Mouse (Mus musculus): ENCODE data around the gene Olfr33. TPM values are rescaled to one million over a fixed set of nuclear protein-coding genes. Genes with fewer than 3 reads are reported as not detected.

Gene Olfr33
- not detected for polyA plus RNA-seq (2015; fragmentation: Illumina TruSeq; extraction: RNeasy Lipid Tissue Mini Kit (QIAGEN cat#74804); ENCODE audit: insufficient read depth, low read depth, low replicate concordance)

GRCm38 (mm10) chr7:102718970-102719369, at the start of gene Olfr33:
Gene Olfr33, minus strand, starts transcription at chr7:102719070.

GRCm38 (mm10) chr7:102759266-102759665, 40.4 kb upstream of the Olfr33 start, which contains the start of the genes Olfr560 and Olfr78:
Gene Olfr560, minus strand, starts transcription at chr7:102759366.
Gene Olfr78, minus strand, starts transcription at chr7:102759471.

GRCm38 (mm10) chr7:102727391-102727790, 8.5 kb upstream of the Olfr33 start, which contains the start of gene Olfr559:
Gene Olfr559, minus strand, starts transcription at chr7:102727491.

GRCm38 (mm10) chr7:102701915-102702314, 17.0 kb downstream of the Olfr33 start, which contains the start of gene Olfr558:
Gene Olfr558, plus strand, starts transcription at chr7:102702215.

GRCm38 (mm10) chr7:102695358-102696125, 23.3 kb downstream of the Olfr33 start, which contains the start of gene Olfr557:
Gene Olfr557, plus strand, starts transcription at chr7:102695910.

GRCm38 (mm10) chr7:102686944-102687501, 31.8 kb downstream of the Olfr33 start, which contains the start of gene Trim68:
Gene Trim68, minus strand, starts transcription at chr7:102687327.

GRCm38 (mm10) chr7:102664599-102664998, 54.3 kb downstream of the Olfr33 start, which contains the start of gene Olfr556:
Gene Olfr556, plus strand, starts transcription at chr7:102664899.

Other genes starting within 250 kb of the Olfr33 start
- gene Olfr543, start 237.4 kb downstream of the Olfr33 start, polyA plus RNA-seq (2015; fragmentation: Illumina TruSeq; extraction: RNeasy Lipid Tissue Mini Kit (QIAGEN cat#74804); ENCODE audit: insufficient read depth, low read depth, low replicate concordance): not detected
- gene Olfr544, start 230.8 kb downstream of the Olfr33 start, polyA plus RNA-seq (2015; fragmentation: Illumina TruSeq; extraction: RNeasy Lipid Tissue Mini Kit (QIAGEN cat#74804); ENCODE audit: insufficient read depth, low read depth, low replicate concordance): not detected
- gene Olfr545, start 219.5 kb downstream of the Olfr33 start, polyA plus RNA-seq (2015; fragmentation: Illumina TruSeq; extraction: RNeasy Lipid Tissue Mini Kit (QIAGEN cat#74804); ENCODE audit: insufficient read depth, low read depth, low replicate concordance): not detected
- gene Olfr547, start 184.3 kb downstream of the Olfr33 start, polyA plus RNA-seq (2015; fragmentation: Illumina TruSeq; extraction: RNeasy Lipid Tissue Mini Kit (QIAGEN cat#74804); ENCODE audit: insufficient read depth, low read depth, low replicate concordance): not detected
- not detected for gene Olfr548-ps1, start 178.2 kb downstream of the Olfr33 start, polyA plus RNA-seq (2015; fragmentation: Illumina TruSeq; extraction: RNeasy Lipid Tissue Mini Kit (QIAGEN cat#74804); ENCODE audit: insufficient read depth, low read depth, low replicate concordance)
- not detected for gene Olfr549, start 169.2 kb downstream of the Olfr33 start, polyA plus RNA-seq (2015; fragmentation: Illumina TruSeq; extraction: RNeasy Lipid Tissue Mini Kit (QIAGEN cat#74804); ENCODE audit: insufficient read depth, low read depth, low replicate concordance)
- gene Trim21, start 153.6 kb downstream of the Olfr33 start, polyA plus RNA-seq (2015; fragmentation: Illumina TruSeq; extraction: RNeasy Lipid Tissue Mini Kit (QIAGEN cat#74804); ENCODE audit: insufficient read depth, low read depth, low replicate concordance): 3.7 TPM
- gene Olfr550, start 147.6 kb downstream of the Olfr33 start, polyA plus RNA-seq (2015; fragmentation: Illumina TruSeq; extraction: RNeasy Lipid Tissue Mini Kit (QIAGEN cat#74804); ENCODE audit: insufficient read depth, low read depth, low replicate concordance): not detected
- not detected for gene Olfr551, start 127.2 kb downstream of the Olfr33 start, polyA plus RNA-seq (2015; fragmentation: Illumina TruSeq; extraction: RNeasy Lipid Tissue Mini Kit (QIAGEN cat#74804); ENCODE audit: insufficient read depth, low read depth, low replicate concordance)
- gene Olfr552, start 121.3 kb downstream of the Olfr33 start, polyA plus RNA-seq (2015; fragmentation: Illumina TruSeq; extraction: RNeasy Lipid Tissue Mini Kit (QIAGEN cat#74804); ENCODE audit: insufficient read depth, low read depth, low replicate concordance): not detected
- not detected for gene Olfr553, start 100.9 kb downstream of the Olfr33 start, polyA plus RNA-seq (2015; fragmentation: Illumina TruSeq; extraction: RNeasy Lipid Tissue Mini Kit (QIAGEN cat#74804); ENCODE audit: insufficient read depth, low read depth, low replicate concordance)
- not detected for gene Olfr554, start 80.6 kb downstream of the Olfr33 start, polyA plus RNA-seq (2015; fragmentation: Illumina TruSeq; extraction: RNeasy Lipid Tissue Mini Kit (QIAGEN cat#74804); ENCODE audit: insufficient read depth, low read depth, low replicate concordance)
- not detected for gene Olfr555, start 60.2 kb downstream of the Olfr33 start, polyA plus RNA-seq (2015; fragmentation: Illumina TruSeq; extraction: RNeasy Lipid Tissue Mini Kit (QIAGEN cat#74804); ENCODE audit: insufficient read depth, low read depth, low replicate concordance)
- not detected for gene Olfr556, start 54.2 kb downstream of the Olfr33 start, polyA plus RNA-seq (2015; fragmentation: Illumina TruSeq; extraction: RNeasy Lipid Tissue Mini Kit (QIAGEN cat#74804); ENCODE audit: insufficient read depth, low read depth, low replicate concordance)
- gene Trim68, start 31.7 kb downstream of the Olfr33 start, polyA plus RNA-seq (2015; fragmentation: Illumina TruSeq; extraction: RNeasy Lipid Tissue Mini Kit (QIAGEN cat#74804); ENCODE audit: insufficient read depth, low read depth, low replicate concordance): 4.4 TPM
- gene Olfr557, start 23.2 kb downstream of the Olfr33 start, polyA plus RNA-seq (2015; fragmentation: Illumina TruSeq; extraction: RNeasy Lipid Tissue Mini Kit (QIAGEN cat#74804); ENCODE audit: insufficient read depth, low read depth, low replicate concordance): not detected
- 0.44 TPM for gene Olfr558, start 16.9 kb downstream of the Olfr33 start, polyA plus RNA-seq (2015; fragmentation: Illumina TruSeq; extraction: RNeasy Lipid Tissue Mini Kit (QIAGEN cat#74804); ENCODE audit: insufficient read depth, low read depth, low replicate concordance)
- gene Olfr559, start 8.4 kb upstream of the Olfr33 start, polyA plus RNA-seq (2015; fragmentation: Illumina TruSeq; extraction: RNeasy Lipid Tissue Mini Kit (QIAGEN cat#74804); ENCODE audit: insufficient read depth, low read depth, low replicate concordance): not detected
- not detected for gene Olfr560, start 40.3 kb upstream of the Olfr33 start, polyA plus RNA-seq (2015; fragmentation: Illumina TruSeq; extraction: RNeasy Lipid Tissue Mini Kit (QIAGEN cat#74804); ENCODE audit: insufficient read depth, low read depth, low replicate concordance)
- 2.1 TPM for gene Olfr78, start 40.4 kb upstream of the Olfr33 start, polyA plus RNA-seq (2015; fragmentation: Illumina TruSeq; extraction: RNeasy Lipid Tissue Mini Kit (QIAGEN cat#74804); ENCODE audit: insufficient read depth, low read depth, low replicate concordance)
- gene Olfr561, start 52.2 kb upstream of the Olfr33 start, polyA plus RNA-seq (2015; fragmentation: Illumina TruSeq; extraction: RNeasy Lipid Tissue Mini Kit (QIAGEN cat#74804); ENCODE audit: insufficient read depth, low read depth, low replicate concordance): not detected
- not detected for gene Olfr564, start 84.4 kb upstream of the Olfr33 start, polyA plus RNA-seq (2015; fragmentation: Illumina TruSeq; extraction: RNeasy Lipid Tissue Mini Kit (QIAGEN cat#74804); ENCODE audit: insufficient read depth, low read depth, low replicate concordance)
- gene Olfr566, start 139.7 kb upstream of the Olfr33 start, polyA plus RNA-seq (2015; fragmentation: Illumina TruSeq; extraction: RNeasy Lipid Tissue Mini Kit (QIAGEN cat#74804); ENCODE audit: insufficient read depth, low read depth, low replicate concordance): not detected
- gene Olfr568, start 158.1 kb upstream of the Olfr33 start, polyA plus RNA-seq (2015; fragmentation: Illumina TruSeq; extraction: RNeasy Lipid Tissue Mini Kit (QIAGEN cat#74804); ENCODE audit: insufficient read depth, low read depth, low replicate concordance): not detected
- gene Olfr569, start 171.8 kb upstream of the Olfr33 start, polyA plus RNA-seq (2015; fragmentation: Illumina TruSeq; extraction: RNeasy Lipid Tissue Mini Kit (QIAGEN cat#74804); ENCODE audit: insufficient read depth, low read depth, low replicate concordance): not detected
- not detected for gene Olfr570, start 175.5 kb upstream of the Olfr33 start, polyA plus RNA-seq (2015; fragmentation: Illumina TruSeq; extraction: RNeasy Lipid Tissue Mini Kit (QIAGEN cat#74804); ENCODE audit: insufficient read depth, low read depth, low replicate concordance)
- not detected for gene Olfr571, start 198.5 kb upstream of the Olfr33 start, polyA plus RNA-seq (2015; fragmentation: Illumina TruSeq; extraction: RNeasy Lipid Tissue Mini Kit (QIAGEN cat#74804); ENCODE audit: insufficient read depth, low read depth, low replicate concordance)
- not detected for gene Olfr572, start 205.3 kb upstream of the Olfr33 start, polyA plus RNA-seq (2015; fragmentation: Illumina TruSeq; extraction: RNeasy Lipid Tissue Mini Kit (QIAGEN cat#74804); ENCODE audit: insufficient read depth, low read depth, low replicate concordance)
- gene Olfr573-ps1, start 223.5 kb upstream of the Olfr33 start, polyA plus RNA-seq (2015; fragmentation: Illumina TruSeq; extraction: RNeasy Lipid Tissue Mini Kit (QIAGEN cat#74804); ENCODE audit: insufficient read depth, low read depth, low replicate concordance): not detected
- not detected for gene Olfr574, start 229.4 kb upstream of the Olfr33 start, polyA plus RNA-seq (2015; fragmentation: Illumina TruSeq; extraction: RNeasy Lipid Tissue Mini Kit (QIAGEN cat#74804); ENCODE audit: insufficient read depth, low read depth, low replicate concordance)
- not detected for gene Olfr575, start 239.7 kb upstream of the Olfr33 start, polyA plus RNA-seq (2015; fragmentation: Illumina TruSeq; extraction: RNeasy Lipid Tissue Mini Kit (QIAGEN cat#74804); ENCODE audit: insufficient read depth, low read depth, low replicate concordance)
- not detected for gene Olfr576, start 243.6 kb upstream of the Olfr33 start, polyA plus RNA-seq (2015; fragmentation: Illumina TruSeq; extraction: RNeasy Lipid Tissue Mini Kit (QIAGEN cat#74804); ENCODE audit: insufficient read depth, low read depth, low replicate concordance)

Data from pancreas, adult 10 weeks (tissue).